Mouse (Mus musculus): Measurements from ENCODE around the gene Mcfd2. TPM values are rescaled to one million over a fixed set of nuclear protein-coding genes. Genes with fewer than 3 reads are reported as not detected.

The Mcfd2 gene
- 10 to 100 TPM; 56.6 to 60.0 TPM for total RNA-seq (2021)
- long read RNA-seq, experiment 1, transcript Mcfd2-201 (4 exons, 2,038 nt) = major isoform, 62 of 86 reads
- long read RNA-seq, experiment 1, partial matches to known transcripts = 5 of 86 reads
- long read RNA-seq, experiment 1, other reads (novel, unspliced or antisense) = 12 of 86 reads
- long read RNA-seq, experiment 2, transcript Mcfd2-201 (4 exons, 2,038 nt) = major isoform, 38 of 59 reads
- long read RNA-seq, experiment 2, partial matches to known transcripts = 1 of 59 reads
- long read RNA-seq, experiment 2, other reads (novel, unspliced or antisense) = 18 of 59 reads

GRCm38 (mm10) chr17:87265792-87266186, at the start of gene Mcfd2:
Mcfd2 (minus strand) TSS chr17:87265935.
- H3K27ac ChIP-seq = peak within 1 kb of the TSS; percentile 91
- no peak; the same call in 1 of the 2 replicates for TF ChIP-seq CTCF (IDR thresholded peaks at IDR 0.05)
- peak; percentile 89 for DNase-seq (ENCODE audit: extremely low spot score in 1 of 2, low spot score in 2 of 2)
- H3K4me3 ChIP-seq = peak within 1 kb of the TSS; percentile 100
- intact Hi-C loops (cut with DNase I) = loop anchor here (1.0 kb wide), 1 partner anchor 17 kb away; the partner anchor contains the start of gene Ttc7

GRCm38 (mm10) chr17:87315021-87315531, 49.3 kb upstream of the Mcfd2 start:
- H3K27ac ChIP-seq = peak overlapping the region; percentile 0; the same call in 1 of the 2 replicates
- intact Hi-C loops (cut with DNase I) = loop anchor here (1.0 to 2.0 kb wide), 4 partner anchors 132 to 350 kb away; partner anchors contain the start of gene Calm2
- DNase-seq (ENCODE audit: extremely low spot score in 1 of 2, low spot score in 2 of 2) = peak; percentile 87 to 94
- TF ChIP-seq CTCF (IDR thresholded peaks at IDR 0.05) = peak; percentile 99
- H3K4me3 ChIP-seq = no peak overlapping the region

- intact Hi-C loops (cut with DNase I) = loop anchor here (2.0 kb wide), 2 partner anchors 132 to 350 kb away; partner anchors contain the start of gene Calm2
- Histone ChIP-seq H3K4me3 (no peak overlapping the region), H3K27ac (no peak overlapping the region)
- TF ChIP-seq CTCF (IDR thresholded peaks at IDR 0.05) = no peak
- DNase-seq (ENCODE audit: extremely low spot score in 1 of 2, low spot score in 2 of 2) = no peak
Measured at GRCm38 (mm10) chr17:87314530-87314946, 48.8 kb upstream of the Mcfd2 start.

DNA sequence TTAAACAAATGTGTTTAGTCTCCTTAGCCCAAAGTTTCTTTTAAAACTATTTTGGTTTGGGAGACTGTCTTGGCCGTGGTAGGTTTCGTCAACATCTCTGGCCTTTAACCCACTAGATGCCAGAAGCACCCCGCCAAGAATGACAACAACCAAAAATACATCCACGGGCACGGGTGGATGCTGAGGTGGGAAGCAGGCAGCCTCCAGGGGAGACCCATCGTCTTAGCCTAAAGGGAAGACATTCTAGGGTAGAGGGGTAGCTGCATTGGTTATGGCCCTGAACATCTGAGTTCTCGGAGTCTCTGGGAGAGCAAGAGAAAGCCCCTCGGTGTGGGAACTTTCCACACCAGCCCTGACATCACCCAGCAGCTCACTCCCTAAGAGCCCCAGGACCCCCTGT, 48.4 kb upstream of the Mcfd2 start:
- Histone ChIP-seq H3K4me3 (no peak overlapping the region), H3K27ac (no peak overlapping the region)
- DNase-seq (ENCODE audit: extremely low spot score in 1 of 2, low spot score in 2 of 2) = no peak
- intact Hi-C loops (cut with DNase I) = loop anchor here (2.0 kb wide), 2 partner anchors 133 to 351 kb away; partner anchors contain the start of gene Calm2
- no peak for TF ChIP-seq CTCF (IDR thresholded peaks at IDR 0.05)

- intact Hi-C loops (cut with DNase I) = no loop called here
- no peak for DNase-seq (ENCODE audit: extremely low spot score in 1 of 2, low spot score in 2 of 2)
- no peak for TF ChIP-seq CTCF (IDR thresholded peaks at IDR 0.05)
Measured at GRCm38 (mm10) chr17:87312924-87313870, 47.5 kb upstream of the Mcfd2 start.

GRCm38 (mm10) chr17:87312351-87312750, 46.6 kb upstream of the Mcfd2 start:
- TF ChIP-seq CTCF (IDR thresholded peaks at IDR 0.05) = no peak
- Histone ChIP-seq H3K27ac (no peak overlapping the region), H3K4me3 (no peak overlapping the region)
- intact Hi-C loops (cut with DNase I) = no loop called here
- no peak for DNase-seq (ENCODE audit: extremely low spot score in 1 of 2, low spot score in 2 of 2)

More at GRCm38 (mm10) chr17:87312924-87313870, 47.5 kb upstream of the Mcfd2 start:
- Histone ChIP-seq H3K4me3 (no peak overlapping the region), H3K27ac (no peak overlapping the region)

GRCm38 (mm10) chr17:87310497-87310896, 44.8 kb upstream of the Mcfd2 start:
- TF ChIP-seq CTCF (IDR thresholded peaks at IDR 0.05) = no peak
- Histone ChIP-seq H3K4me3 (no peak overlapping the region), H3K27ac (no peak overlapping the region)
- DNase-seq (ENCODE audit: extremely low spot score in 1 of 2, low spot score in 2 of 2) = no peak
- intact Hi-C loops (cut with DNase I) = no loop called here

- intact Hi-C loops (cut with DNase I) = no loop called here
- no peak for DNase-seq (ENCODE audit: extremely low spot score in 1 of 2, low spot score in 2 of 2)
- no peak overlapping the region for H3K4me3 ChIP-seq
- H3K27ac ChIP-seq = no peak overlapping the region
- no peak for TF ChIP-seq CTCF (IDR thresholded peaks at IDR 0.05)
Measured at GRCm38 (mm10) chr17:87309073-87309788, 43.5 kb upstream of the Mcfd2 start.

DNA sequence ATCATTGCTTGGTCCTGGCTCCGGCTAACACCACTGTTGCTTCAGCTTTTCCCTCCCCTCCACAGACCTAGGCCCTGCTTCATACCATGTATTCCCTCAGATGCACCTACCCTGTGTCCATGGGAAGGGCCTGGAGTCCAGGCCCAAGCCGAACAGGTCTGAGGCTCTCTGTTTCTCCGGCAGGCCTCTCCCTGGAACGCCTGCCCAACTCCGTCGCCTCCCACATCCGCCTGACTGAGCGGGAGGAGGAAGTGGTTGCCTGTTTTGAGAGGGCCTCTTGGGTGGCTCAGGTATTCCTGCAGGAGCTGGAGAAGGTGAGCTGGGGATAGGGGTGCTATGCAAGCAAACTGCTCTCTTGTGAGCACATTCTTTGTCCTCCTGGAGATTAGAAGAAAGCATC, 41.0 kb upstream of the Mcfd2 start:
- TF ChIP-seq CTCF (IDR thresholded peaks at IDR 0.05) = no peak
- Histone ChIP-seq H3K27ac (no peak overlapping the region), H3K4me3 (no peak overlapping the region)
- intact Hi-C loops (cut with DNase I) = no loop called here
- DNase-seq (ENCODE audit: extremely low spot score in 1 of 2, low spot score in 2 of 2) = no peak

GRCm38 (mm10) chr17:87305065-87305464, 39.3 kb upstream of the Mcfd2 start:
- no peak for DNase-seq (ENCODE audit: extremely low spot score in 1 of 2, low spot score in 2 of 2)
- intact Hi-C loops (cut with DNase I) = no loop called here
- Histone ChIP-seq H3K27ac (no peak overlapping the region), H3K4me3 (no peak overlapping the region)
- no peak for TF ChIP-seq CTCF (IDR thresholded peaks at IDR 0.05)
